In genomic region chr9:58015856-58016255, GRCm38 (mm10) we compare ENCODE assay signal across 20 mouse cellular contexts. TPM values are rescaled to one million over a fixed set of nuclear protein-coding genes. Genes with fewer than 3 reads are reported as not detected.
"Had no signal": no experiment of that assay in that cellular context is flagged by ENCODE, and none has a peak within 500 bp of the region (broad histone marks: within the 10 kb centered on the region; RNA-seq: fewer than 3 reads in every experiment).

No protein-coding gene starts in this region.

- DNase-seq: heart, postnatal 10 days; heart, postnatal 14 days; heart, postnatal 36 days; heart, postnatal 4 days; kidney, adult 11 months; kidney, adult 18-20 months; kidney, adult 2 months; kidney, adult 8-10 months; kidney, adult 9 months; kidney, postnatal 10 days; kidney, postnatal 14 days; kidney, postnatal 25 days; kidney, postnatal 36 days; kidney, postnatal 4 days; layer of hippocampus, adult 9-11 months; layer of hippocampus, postnatal 36 days had no signal

RNA-seq across cellular contexts. Expression of gene Cyp11a1, which starts 9.6 kb away (rescaled TPM):
- total RNA-seq: heart, postnatal 25 days had no signal
- polyA plus RNA-seq: hindbrain, embryonic 10.5 days; hindbrain, embryonic 11.5 days had no signal

RNA-seq across cellular contexts. Expression of gene Stra6, which starts 47.7 kb away (rescaled TPM):
- total RNA-seq: hematopoietic stem cell, adult 5-6 weeks had no signal
